Mouse (Mus musculus) bone marrow macrophage, adult 2 months (primary cell): ENCODE measurements around the gene Utp3.

Experiments used
- CTCF ChIP-seq: IDR thresholded peaks from 2 replicates; pipeline ENCODE4 v1.5.1; 2012; ENCODE audit warnings: low read depth, mild to moderate bottlenecking, low read length, moderate library complexity
- POLR2A ChIP-seq: IDR thresholded peaks from 2 replicates; pipeline ENCODE4 v1.6.1; 2012; ENCODE audit warnings: mild to moderate bottlenecking, low read depth, low read length, borderline replicate concordance

DNA sequence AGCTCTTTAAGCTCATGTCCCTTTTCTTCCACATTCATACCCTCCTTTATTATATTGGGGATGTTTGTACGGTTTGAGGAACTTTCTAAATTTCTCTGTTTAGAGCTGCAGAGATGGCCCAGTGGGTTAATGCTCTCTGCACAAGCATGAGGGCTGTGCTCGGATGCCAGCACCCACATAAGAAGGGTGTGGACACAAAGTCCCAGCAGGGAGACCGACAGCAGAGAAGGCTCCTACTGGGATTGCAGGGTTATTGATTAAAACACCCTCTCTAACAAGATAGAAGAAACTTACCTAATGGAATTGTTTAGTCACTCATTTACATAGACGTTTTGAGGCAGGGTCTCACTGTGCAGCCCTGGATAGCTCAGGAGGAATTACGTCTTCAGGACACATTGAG lies 34.2 kb downstream of the Utp3 start:
- TF ChIP-seq CTCF, result no peak
- no peak for TF ChIP-seq POLR2A
